Mouse (Mus musculus) heart, adult 2 months (tissue): ENCODE measurements around the gene Ddrgk1.

Experiments
- CTCF ChIP-seq: fragments of 200-600 bp; IDR thresholded peaks from 2 replicates; pipeline ENCODE4 v1.8.1; 2022; ENCODE audit warnings: antibody characterized with exemption, mild to moderate bottlenecking, moderate library complexity
- EP300 ChIP-seq: fragments of 200-500 bp; IDR thresholded peaks from 2 replicates; pipeline ENCODE4 v1.6.1; 2011; ENCODE audit warnings: low read depth, low read length, control low read depth; ENCODE audit not compliant: insufficient read depth
- POLR2A ChIP-seq: fragments of 200-500 bp; IDR thresholded peaks from 2 replicates; pipeline ENCODE4 v1.6.1; 2011; ENCODE audit warnings: mild to moderate bottlenecking, low read depth, low read length, control low read depth; ENCODE audit not compliant: insufficient read depth

DNA sequence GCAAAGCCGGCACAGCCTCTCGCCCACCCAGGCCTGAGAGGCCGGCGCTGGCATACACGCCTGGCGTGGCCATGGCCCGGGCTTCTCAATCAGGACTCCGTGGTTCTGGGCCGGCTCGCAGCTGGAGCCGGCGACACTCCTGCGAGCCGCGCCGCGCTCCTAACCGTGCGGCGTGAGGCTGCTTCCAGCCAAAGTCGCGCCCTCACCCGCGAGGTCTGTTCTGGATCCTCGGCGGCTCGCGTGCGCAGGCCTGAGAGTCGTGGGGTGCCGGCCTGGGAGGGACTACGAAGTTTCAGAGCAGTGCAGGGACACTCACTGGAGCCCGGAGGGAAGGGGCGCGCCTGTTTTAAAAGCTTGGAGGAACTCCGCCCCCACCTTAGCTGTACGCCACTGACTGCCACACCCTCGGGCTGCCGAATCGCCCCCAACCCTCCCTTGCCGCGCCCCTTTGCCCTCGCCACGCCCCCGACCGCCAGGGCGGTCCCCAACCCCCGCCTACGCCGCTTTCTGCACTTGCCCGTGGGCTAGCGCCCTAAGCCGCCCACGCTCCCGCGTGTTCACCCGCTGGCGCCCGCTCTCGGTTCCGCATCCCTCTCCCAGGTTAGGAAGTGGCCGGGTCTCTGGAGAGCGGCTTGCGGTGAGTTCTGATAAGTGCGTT is 32.8 kb upstream of the Ddrgk1 start, which contains the start of gene Slc4a11:
- TF ChIP-seq CTCF (no peak), EP300 (no peak), POLR2A (no peak)
